Mouse (Mus musculus): ENCODE results near the gene Sbno2.

DNA sequence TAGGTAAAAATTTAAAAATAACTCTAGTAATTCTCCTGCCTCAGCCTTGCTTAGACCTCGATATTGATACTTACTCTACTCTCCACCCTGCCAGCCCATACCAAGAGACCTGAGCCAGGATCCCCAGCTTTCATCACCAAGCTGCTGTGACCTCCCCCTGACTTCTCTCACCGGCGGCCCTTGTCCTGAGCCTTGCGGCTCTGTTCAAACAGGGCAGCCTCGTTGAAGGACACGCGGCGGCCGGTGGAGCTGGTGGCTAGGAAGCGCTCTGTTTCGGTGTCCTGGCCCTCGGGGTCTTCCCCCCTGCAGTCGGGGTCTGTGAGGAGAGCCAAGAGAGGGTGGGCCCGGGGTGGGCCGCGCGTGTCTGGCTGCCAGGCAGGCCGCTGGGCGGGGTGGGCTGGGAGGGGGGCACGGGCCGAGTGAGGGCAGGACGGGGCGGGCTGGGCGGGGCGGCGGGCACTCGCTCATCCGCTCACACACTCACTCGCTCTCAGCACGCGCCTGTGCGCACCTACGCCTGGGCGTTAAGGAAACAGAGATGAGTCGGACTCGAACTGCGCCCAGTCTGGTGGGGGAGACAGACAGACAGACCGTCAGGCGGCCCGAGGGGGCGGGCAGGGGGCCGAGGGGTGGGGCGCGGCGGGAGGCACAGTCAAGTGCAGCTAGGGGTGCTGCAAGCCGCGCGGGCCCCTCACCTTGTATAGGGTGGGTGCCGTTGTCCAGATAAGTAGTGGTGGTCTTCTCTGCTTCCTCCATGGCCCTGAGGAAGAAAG is 31.0 kb upstream of the Sbno2 start:
- TF ChIP-seq CTCF (IDR thresholded peaks at IDR 0.05; ENCODE audit: extremely low read depth, insufficient read length, insufficient replicate concordance, low read depth, low read length) (no peak), POLR2A (IDR thresholded peaks at IDR 0.05; ENCODE audit: low read depth, low read length) (no peak)

All from small intestine, adult 2 months (tissue).